19 mouse cellular contexts compared by ENCODE assay signal in the genomic region with DNA sequence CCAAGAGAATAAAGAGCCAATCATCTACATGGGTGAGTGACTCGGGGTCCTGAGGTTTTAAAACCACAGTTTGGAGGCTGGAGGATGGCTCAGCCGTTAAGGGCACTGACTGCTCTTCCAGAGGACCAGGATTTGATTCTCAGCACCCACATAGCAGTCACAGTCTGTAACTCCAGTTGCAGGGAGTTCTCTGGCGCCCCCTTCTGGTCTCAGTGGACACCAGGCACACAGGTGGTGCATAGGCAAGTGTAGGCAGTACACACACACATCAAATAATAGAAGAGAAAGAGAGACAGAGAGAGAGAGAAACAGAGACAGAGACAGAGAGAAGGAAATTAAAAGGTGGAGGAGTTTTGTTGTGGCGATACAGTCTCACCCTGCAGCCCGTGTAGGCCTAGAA. TPM values are rescaled to one million over a fixed set of nuclear protein-coding genes. Genes with fewer than 3 reads are reported as not detected.
DNase-seq lines count a peak whose midpoint lies in the region; ATAC-seq and TF ChIP-seq lines count a peak whose summit lies in the region.
"Had no signal": no experiment of that assay in that cellular context is flagged by ENCODE, and none has a peak within 500 bp of the region (broad histone marks: within the 10 kb centered on the region; RNA-seq: fewer than 3 reads in every experiment).

No protein-coding gene starts in this region.

- TF ChIP-seq POLR2A in ES-Bruce4 (IDR thresholded peaks at IDR 0.05; ENCODE audit: insufficient read depth, low read length), result no peak
- no peak for TF ChIP-seq POLR2A in brain, embryonic 14.5 days (IDR thresholded peaks at IDR 0.05; ENCODE audit: borderline replicate concordance, extremely low read depth, insufficient read depth, insufficient read length, poor library complexity, severe bottlenecking)
- TF ChIP-seq POLR2A in cerebellum, adult 2 months (IDR thresholded peaks at IDR 0.05; ENCODE audit: borderline replicate concordance, insufficient read depth, low read length), result no peak

- no peak overlapping the region for H3K9ac ChIP-seq in liver, embryonic 11.5 days (ENCODE audit: low read depth, low read length)
- no peak overlapping the region for H3K9ac ChIP-seq in ES-Bruce4 (ENCODE audit: low read depth, poor library complexity, severe bottlenecking)
- H3K9ac ChIP-seq: embryonic facial prominence, embryonic 12.5 days; intestine, embryonic 15.5 days; limb, embryonic 12.5 days; lung, embryonic 15.5 days; midbrain, embryonic 13.5 days had no signal

- ATAC-seq in CD4-positive, CD25-positive, alpha-beta regulatory T cell, adult 4 months, result no peak
- ATAC-seq in liver, embryonic 11.5 days (replicated peaks; ENCODE audit: low FRiP score), result no peak
- ATAC-seq: forebrain, embryonic 16.5 days; intestine, embryonic 15.5 days; midbrain, embryonic 13.5 days had no signal

- peak; percentile 48 for TF ChIP-seq CTCF in ES-Bruce4 (IDR thresholded peaks at IDR 0.05; ENCODE audit: low read depth, low read length)
- peak; percentile 2; the same call in 1 of the 2 replicates for TF ChIP-seq CTCF in brain, embryonic 14.5 days (IDR thresholded peaks at IDR 0.05; ENCODE audit: borderline replicate concordance, extremely low read depth, insufficient read depth, insufficient read length)
- TF ChIP-seq CTCF in cerebellum, adult 2 months (IDR thresholded peaks at IDR 0.05; ENCODE audit: borderline replicate concordance, insufficient read depth, low read depth, low read length), result no peak

- no peaks in the 10 kb centered on the region for H3K9me3 ChIP-seq in liver, embryonic 11.5 days (ENCODE audit: control insufficient read depth, low read length)
- no peaks in the 10 kb centered on the region for H3K9me3 ChIP-seq in ES-Bruce4 (replicated peaks; ENCODE audit: control insufficient read depth, insufficient read depth, low read length, poor library complexity, severe bottlenecking)
- H3K9me3 ChIP-seq: intestine, embryonic 15.5 days; limb, embryonic 12.5 days; lung, embryonic 15.5 days; midbrain, embryonic 13.5 days had no signal

- no peak for TF ChIP-seq EP300 in ES-Bruce4 (IDR thresholded peaks at IDR 0.05; ENCODE audit: insufficient read depth, low read depth, low read length)

- peak; percentile 20 for DNase-seq in CD4-positive, CD25-positive, alpha-beta regulatory T cell, adult 2 months (ENCODE audit: low read depth, low spot score)
- DNase-seq in liver, result peak; percentile 45
- DNase-seq in liver, embryonic 11.5 days (ENCODE audit: low spot score), result no peak
- DNase-seq in brain, embryonic 14.5 days (ENCODE audit: low read depth), result no peak
- no peak for DNase-seq in cerebellum, adult 2 months
- no peak for DNase-seq in right cerebral cortex, postnatal 36 days (ENCODE audit: low spot score in 2 of 2)
- DNase-seq: adrenal gland, adult 2 months; cerebellum, adult 11-12 months; heart, adult 11 months; kidney, postnatal 10 days; thymus, adult 2 months had no signal

- no peak overlapping the region for H3K4me2 ChIP-seq in liver, embryonic 11.5 days
- H3K4me2 ChIP-seq: embryonic facial prominence, embryonic 12.5 days; intestine, embryonic 15.5 days; limb, embryonic 12.5 days; lung, embryonic 15.5 days; midbrain, embryonic 13.5 days had no signal

- peaks cover 48% of the 10 kb centered on the region for H3K4me1 ChIP-seq in liver, embryonic 11.5 days (replicated peaks; ENCODE audit: control insufficient read depth, insufficient read depth, low read length)
- no peaks in the 10 kb centered on the region for H3K4me1 ChIP-seq in ES-Bruce4 (ENCODE audit: control insufficient read depth, insufficient read depth, low read length)
- peaks cover 15% of the 10 kb centered on the region for H3K4me1 ChIP-seq in cerebellum, adult 2 months (ENCODE audit: control insufficient read depth, insufficient read depth, low read length)

- no peak overlapping the region for H3K4me3 ChIP-seq in liver, embryonic 11.5 days (ENCODE audit: low read depth, low read length)
- H3K4me3 ChIP-seq in ES-Bruce4 (ENCODE audit: low read depth, low read length), result no peak overlapping the region
- H3K4me3 ChIP-seq in cerebellum, adult 2 months (replicated peaks; ENCODE audit: insufficient read depth, low read depth, low read length), result no peak overlapping the region
- H3K4me3 ChIP-seq: embryonic facial prominence, embryonic 12.5 days; intestine, embryonic 15.5 days; limb, embryonic 12.5 days; lung, embryonic 15.5 days; midbrain, embryonic 13.5 days had no signal

- no peaks in the 10 kb centered on the region for H3K36me3 ChIP-seq in liver, embryonic 11.5 days (ENCODE audit: control insufficient read depth, insufficient read depth, low read length)
- no peaks in the 10 kb centered on the region for H3K36me3 ChIP-seq in ES-Bruce4 (ENCODE audit: control insufficient read depth, insufficient read depth, low read length, poor library complexity, severe bottlenecking)
- H3K36me3 ChIP-seq: embryonic facial prominence, embryonic 12.5 days; intestine, embryonic 15.5 days; limb, embryonic 12.5 days; lung, embryonic 15.5 days; midbrain, embryonic 13.5 days had no signal

- WGBS in liver, embryonic 11.5 days, result 74% methylated on average over 5 of the region's 5 CpGs
- WGBS in cerebellum, adult 2 months, result 83% methylated on average over 5 of the region's 5 CpGs

- no peak overlapping the region for H3K27ac ChIP-seq in liver, embryonic 11.5 days (ENCODE audit: low read depth, low read length)
- H3K27ac ChIP-seq in ES-Bruce4 (ENCODE audit: insufficient read depth, low read length), result no peak overlapping the region
- no peak overlapping the region for H3K27ac ChIP-seq in cerebellum, adult 2 months (ENCODE audit: insufficient read depth, low read length)
- H3K27ac ChIP-seq: embryonic facial prominence, embryonic 12.5 days; intestine, embryonic 15.5 days; limb, embryonic 12.5 days; lung, embryonic 15.5 days; midbrain, embryonic 13.5 days had no signal

- H3K27me3 ChIP-seq in liver, embryonic 11.5 days (replicated peaks; ENCODE audit: control insufficient read depth, insufficient read depth, low read length), result no peaks in the 10 kb centered on the region
- no peaks in the 10 kb centered on the region for H3K27me3 ChIP-seq in ES-Bruce4 (ENCODE audit: control insufficient read depth, insufficient read depth, low read length, poor library complexity, severe bottlenecking)
- H3K27me3 ChIP-seq in cerebellum, adult 2 months (ENCODE audit: control insufficient read depth, insufficient read depth, low read length), result no peaks in the 10 kb centered on the region
- H3K27me3 ChIP-seq: embryonic facial prominence, embryonic 12.5 days; intestine, embryonic 15.5 days; limb, embryonic 12.5 days; lung, embryonic 15.5 days; midbrain, embryonic 13.5 days had no signal

RNA-seq across cellular contexts. Expression of a gene that starts 35.0 kb away (rescaled TPM):
- 100 to 1,000 TPM; 108 to 117 TPM for polyA plus RNA-seq in CD4-positive, CD25-positive, alpha-beta regulatory T cell, adult 4 months (2017; shearing (Covaris generic))
- 384 and 414 TPM in 2 replicates for polyA plus RNA-seq in liver, embryonic 11.5 days (2014; fragmentation: Nextera tagmentation; extraction: Ambion mirVana)
- polyA plus RNA-seq in ES-Bruce4 (2011; ENCODE audit: insufficient read depth, insufficient read length, low read depth, missing spikeins), result 222 and 238 TPM in 2 replicates
- polyA plus RNA-seq in brain, embryonic 14.5 days (2012; rRNA removed), result 215 and 219 TPM in 2 replicates
- polyA plus RNA-seq in cerebellum, adult 2 months (2012; rRNA removed), result 151 and 167 TPM in 2 replicates

Comparison
In these comparisons a context has a peak if more than half of its experiments do, and no peak if none do; other contexts are left out.
1. DNase-seq: peak in CD4-positive, CD25-positive, alpha-beta regulatory T cell, adult 2 months (single experiment) and liver (single experiment); none in liver, embryonic 11.5 days (single experiment), brain, embryonic 14.5 days (single experiment), cerebellum, adult 2 months (0 of 2) and right cerebral cortex, postnatal 36 days (0 of 2).